Mouse (Mus musculus) embryo, embryonic 9.5 days (tissue): ENCODE results near the gene Gcn1l1.
A peak's percentile ranks its signal among the peaks of the same experiment; 100 is the strongest.

Experiments used
- DNase-seq: peaks from one replicate; pipeline ENCODE4 v3.0.0-alpha.2; 2017; ENCODE audit errors: extremely low spot score

Gcn1l1 gene

GRCm38 (mm10) chr5:115611566-115611965 is 46.5 kb downstream of the Gcn1l1 start:
- no peak for DNase-seq

DNA sequence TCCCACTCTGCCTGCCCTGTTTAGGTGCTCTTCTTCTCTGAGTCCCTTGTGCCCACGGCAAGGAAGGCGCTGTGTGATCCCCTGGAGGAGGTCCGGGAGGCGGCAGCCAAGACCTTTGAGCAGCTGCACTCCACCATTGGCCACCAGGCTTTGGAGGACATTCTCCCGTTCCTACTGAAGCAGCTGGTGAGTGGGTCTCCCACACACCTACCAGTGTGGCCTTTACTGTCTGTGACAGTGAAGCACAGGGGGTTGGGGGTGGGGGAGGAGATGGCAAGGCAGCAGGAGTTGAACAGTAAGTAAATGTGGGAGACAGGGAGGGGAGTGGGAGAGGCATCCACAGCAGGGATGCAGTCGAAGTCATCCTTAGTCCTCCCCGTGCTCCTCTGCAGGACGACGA is 48.3 kb downstream of the Gcn1l1 start:
- no peak for DNase-seq

DNA sequence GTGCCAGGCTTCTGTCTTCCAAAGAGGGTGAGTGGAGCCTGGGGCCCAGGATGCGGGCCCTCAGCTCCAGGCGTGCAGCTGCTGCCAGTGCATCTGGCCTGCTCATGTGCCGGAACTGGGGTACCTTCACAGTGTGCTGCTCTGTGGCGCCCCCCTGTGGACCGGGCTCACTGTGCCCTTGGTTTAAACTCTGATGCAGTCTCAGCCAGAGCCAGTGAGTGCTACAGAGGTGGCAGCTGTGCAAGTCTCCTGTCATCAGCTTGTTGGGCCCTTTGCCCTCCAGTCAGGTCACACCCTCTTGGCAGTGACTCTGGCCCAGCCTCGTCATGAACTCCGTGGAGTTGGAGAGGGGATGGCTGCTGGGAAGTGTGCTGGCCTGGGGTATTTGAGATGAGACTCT is 49.9 kb downstream of the Gcn1l1 start:
- peak; percentile 32 for DNase-seq

- DNase-seq: no peak
Measured at GRCm38 (mm10) chr5:115619690-115620089, 54.6 kb downstream of the Gcn1l1 start.

GRCm38 (mm10) chr5:115622686-115623085 is 57.6 kb downstream of the Gcn1l1 start:
- DNase-seq: no peak

- DNase-seq: no peak
Measured at GRCm38 (mm10) chr5:115623694-115624440, 58.8 kb downstream of the Gcn1l1 start.

DNA sequence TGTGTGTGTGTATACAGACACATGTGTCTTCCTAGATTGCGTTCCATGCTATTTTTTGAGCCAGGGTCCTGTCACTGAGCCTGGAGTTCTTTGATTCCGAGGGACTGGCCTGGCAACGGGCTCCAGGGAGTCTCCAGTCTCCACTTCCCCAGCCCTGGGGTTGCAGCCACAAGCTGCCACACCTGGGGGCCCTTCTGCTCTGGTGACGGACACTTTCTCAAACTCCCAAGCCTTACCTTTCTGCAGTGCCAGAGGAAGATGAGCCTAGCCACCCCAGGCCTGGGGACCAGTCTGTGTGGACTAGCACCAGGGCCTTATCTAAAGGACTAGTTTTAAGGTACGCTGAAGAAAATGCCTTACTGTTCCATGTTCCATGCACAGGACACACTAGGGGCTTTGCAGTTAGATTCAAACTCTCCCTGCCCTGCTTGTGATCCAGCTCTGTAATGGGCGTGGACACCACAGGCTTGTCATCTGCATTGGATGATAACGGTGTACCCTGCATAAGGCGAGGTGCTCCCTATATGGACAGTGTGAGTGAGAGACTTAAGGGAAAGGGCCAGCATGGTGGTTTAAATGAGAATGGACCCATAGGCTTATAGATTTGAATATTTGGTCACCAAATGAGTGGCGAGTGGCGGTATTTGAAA is 61.3 kb downstream of the Gcn1l1 start:
- no peak for DNase-seq

DNA sequence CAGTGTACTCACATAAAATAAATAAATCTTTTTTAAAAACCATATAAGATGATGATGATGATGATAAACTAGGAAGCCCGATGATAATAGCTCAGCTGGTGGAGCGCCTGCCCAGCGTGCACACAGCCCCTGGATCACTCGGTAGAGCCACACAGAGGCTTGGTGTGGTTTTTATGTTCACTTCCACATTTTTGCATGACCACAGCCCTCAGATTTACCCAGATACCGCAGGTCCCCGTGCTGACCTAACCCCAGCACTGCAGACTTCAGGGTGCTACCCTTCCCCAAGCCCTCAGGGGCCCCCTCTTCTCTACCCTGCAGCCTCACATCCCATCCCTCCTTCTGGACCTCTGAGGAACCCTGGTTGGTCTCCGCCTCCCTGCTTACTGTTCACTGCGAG is 63.0 kb downstream of the Gcn1l1 start:
- no peak for DNase-seq

- DNase-seq: no peak
Measured at GRCm38 (mm10) chr5:115629672-115630071, 64.6 kb downstream of the Gcn1l1 start.

- no peak for DNase-seq
Measured at GRCm38 (mm10) chr5:115630291-115630690, 65.2 kb downstream of the Gcn1l1 start.

- peak; percentile 94 for DNase-seq
Measured at GRCm38 (mm10) chr5:115631505-115632357, 66.7 kb downstream of the Gcn1l1 start, which contains the start of gene Rab35. Rab35 (plus strand) TSS chr5:115631908.

DNA sequence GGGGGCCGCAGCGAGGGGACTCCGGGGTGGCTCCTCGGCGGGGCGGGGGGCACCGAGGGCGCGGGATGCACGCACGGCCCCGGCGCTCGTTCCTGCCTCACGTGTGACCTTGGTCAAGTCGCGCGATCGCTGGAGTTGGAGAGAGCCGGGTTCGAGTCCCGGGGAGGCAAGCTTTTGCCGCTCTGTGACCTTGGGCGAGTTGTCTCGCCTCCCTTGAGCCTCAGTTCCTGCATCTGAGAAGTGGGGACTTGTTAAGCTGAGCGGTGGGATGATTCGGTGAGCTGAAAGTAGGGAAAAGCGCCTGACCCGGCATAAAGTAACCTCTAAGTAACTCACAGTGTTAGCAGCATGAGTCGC is 67.3 kb downstream of the Gcn1l1 start:
- peak; percentile 38 for DNase-seq

GRCm38 (mm10) chr5:115633060-115633459 is 68.0 kb downstream of the Gcn1l1 start:
- DNase-seq: no peak

GRCm38 (mm10) chr5:115634046-115634445 is 69.0 kb downstream of the Gcn1l1 start:
- DNase-seq: no peak

GRCm38 (mm10) chr5:115635536-115635935 is 70.5 kb downstream of the Gcn1l1 start:
- DNase-seq: no peak

- no peak for DNase-seq
Measured at GRCm38 (mm10) chr5:115644192-115644591, 79.1 kb downstream of the Gcn1l1 start.

- no peak for DNase-seq
Measured at GRCm38 (mm10) chr5:115648876-115649275, 83.8 kb downstream of the Gcn1l1 start.

GRCm38 (mm10) chr5:115649699-115650098 is 84.6 kb downstream of the Gcn1l1 start:
- DNase-seq: no peak

DNA sequence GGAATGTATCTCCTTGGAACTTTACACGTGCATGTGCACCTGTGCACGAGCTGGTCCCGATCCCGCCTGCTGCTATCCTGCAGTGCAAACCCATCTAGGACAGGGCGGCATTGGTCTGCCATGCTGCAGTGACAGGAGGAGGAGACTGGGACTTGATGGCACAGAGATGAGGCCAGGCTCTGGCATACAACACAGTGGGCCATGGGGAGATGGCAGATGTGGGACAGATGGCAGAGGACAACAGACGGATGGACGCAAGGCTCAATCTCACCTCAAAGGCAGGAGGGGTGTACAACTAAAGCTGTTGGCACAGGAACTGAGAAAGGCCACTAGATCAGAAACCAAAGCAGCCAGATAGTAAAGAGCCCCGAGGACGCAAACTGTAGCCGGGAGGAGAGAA is 85.8 kb downstream of the Gcn1l1 start:
- DNase-seq: no peak

DNA sequence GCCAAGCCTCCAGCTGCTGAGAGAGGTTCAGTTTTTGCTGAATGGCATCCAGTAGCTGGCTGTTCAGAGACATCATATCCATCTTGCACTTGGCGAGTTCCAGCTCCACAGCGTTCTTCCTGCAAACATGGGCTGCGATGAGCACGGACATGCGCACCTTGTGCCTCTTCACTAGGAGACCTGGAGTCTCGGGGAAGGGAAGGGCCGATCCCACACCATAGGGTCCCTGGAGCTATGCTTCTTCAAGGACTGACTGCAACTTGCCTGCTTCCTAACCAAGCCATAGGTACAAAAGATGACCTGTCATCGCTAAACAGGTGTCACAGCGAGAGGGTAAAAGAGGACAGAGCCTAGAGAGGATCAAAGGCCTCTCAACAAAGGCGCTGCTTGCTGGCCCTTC is 86.8 kb downstream of the Gcn1l1 start:
- DNase-seq: no peak

GRCm38 (mm10) chr5:115652681-115653575 is 87.9 kb downstream of the Gcn1l1 start:
- peak; percentile 100 for DNase-seq
